Mouse (Mus musculus) thymus, adult 2 months (tissue): ENCODE measurements around the gene Lrp6.

Source experiments
- CTCF ChIP-seq: fragments of 200-500 bp; IDR thresholded peaks from 2 replicates; pipeline ENCODE4 v1.5.1; 2012; ENCODE audit warnings: mild to moderate bottlenecking, control low read depth, low read length, moderate library complexity, borderline replicate concordance; ENCODE audit not compliant: control insufficient read depth, poor library complexity, insufficient read depth; ENCODE audit errors: extremely low read depth
- POLR2A ChIP-seq: fragments of 200-500 bp; IDR thresholded peaks from 2 replicates; pipeline ENCODE4 v1.6.1; 2012; ENCODE audit warnings: mild to moderate bottlenecking, low read length, control low read depth, moderate library complexity; ENCODE audit not compliant: control insufficient read depth, poor library complexity, insufficient read depth; ENCODE audit errors: extremely low read depth

DNA sequence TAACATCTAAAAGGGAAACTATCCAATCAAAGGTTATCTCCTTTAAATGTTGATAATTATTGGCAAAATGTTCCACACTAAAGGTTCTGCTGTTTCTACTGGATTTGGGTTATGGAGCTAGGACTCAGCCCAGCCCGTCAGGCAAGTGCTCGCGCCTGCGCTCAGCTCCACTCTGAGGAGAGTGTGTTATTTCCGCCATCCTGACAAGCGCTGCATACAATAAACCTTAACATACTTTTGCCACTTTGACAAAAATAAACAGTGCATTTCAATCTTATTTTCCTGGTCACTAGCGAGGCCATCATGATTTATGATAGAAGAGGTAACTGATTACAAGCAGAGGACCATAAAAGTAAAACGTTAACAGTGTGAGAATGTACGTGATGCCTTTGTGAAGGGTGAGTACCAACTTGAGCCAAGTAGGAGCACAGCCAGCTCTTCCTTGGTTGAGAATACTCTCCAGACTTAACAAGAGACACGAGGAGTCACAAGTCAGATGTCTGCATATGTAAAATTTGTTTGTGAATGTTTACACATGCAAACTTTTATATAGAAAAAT is 100.0 kb downstream of the Lrp6 start:
- TF ChIP-seq CTCF (no peak), POLR2A (no peak)
